Mouse (Mus musculus): ENCODE data around the gene Syn3.

GRCm38 (mm10) chr10:86359699-86360098 is 139.0 kb downstream of the Syn3 start:
- TF ChIP-seq POLR2A (IDR thresholded peaks at IDR 0.05; ENCODE audit: borderline replicate concordance, extremely low read depth, insufficient read depth, insufficient read length, poor library complexity, severe bottlenecking), result no peak
- no peak for TF ChIP-seq CTCF (IDR thresholded peaks at IDR 0.05; ENCODE audit: borderline replicate concordance, extremely low read depth, insufficient read depth, insufficient read length)
